Mouse (Mus musculus) cerebellum, adult 18-20 months (tissue): ENCODE data around the gene Mtmr10.

ENCODE experiments used
- DNase-seq, 2 experiments: peaks; one replicate each; pipeline ENCODE4 v3.0.0; 2021

Mtmr10 gene

DNA sequence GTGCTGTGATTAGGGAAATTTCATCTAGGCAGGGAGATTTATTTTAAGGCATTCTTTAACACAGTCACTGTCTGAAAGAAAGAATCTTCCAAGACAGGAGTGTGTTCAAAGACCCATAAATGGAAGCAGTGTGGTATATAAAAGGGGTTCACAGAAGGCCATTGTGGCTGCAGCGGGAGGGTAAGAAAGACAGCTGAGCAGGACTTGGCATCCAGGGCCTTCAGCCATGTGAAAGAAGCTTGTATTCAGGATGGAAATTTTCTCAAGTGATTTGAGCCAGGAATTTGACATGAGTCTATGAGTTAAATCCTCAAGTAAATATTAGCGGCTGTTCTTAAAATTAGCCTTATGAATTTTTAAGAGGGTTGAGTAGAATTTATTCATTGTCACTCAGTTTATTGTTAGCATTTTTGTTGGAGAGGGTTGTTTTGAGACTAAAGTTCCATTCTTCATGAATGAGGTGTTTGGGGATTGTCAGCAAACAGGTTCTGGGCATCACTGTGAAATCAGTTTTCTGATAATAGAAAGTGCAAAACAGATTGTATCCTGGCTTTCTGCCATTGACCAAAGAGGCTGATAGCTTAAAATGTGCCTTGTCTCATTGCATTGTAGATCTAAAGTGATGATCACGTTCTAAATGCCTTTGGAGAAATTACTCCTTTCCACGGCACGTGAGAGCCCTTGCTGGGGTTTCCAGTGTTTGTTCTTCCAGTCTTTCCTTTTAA, 9.0 kb downstream of the Mtmr10 start:
- no peak for DNase-seq

DNA sequence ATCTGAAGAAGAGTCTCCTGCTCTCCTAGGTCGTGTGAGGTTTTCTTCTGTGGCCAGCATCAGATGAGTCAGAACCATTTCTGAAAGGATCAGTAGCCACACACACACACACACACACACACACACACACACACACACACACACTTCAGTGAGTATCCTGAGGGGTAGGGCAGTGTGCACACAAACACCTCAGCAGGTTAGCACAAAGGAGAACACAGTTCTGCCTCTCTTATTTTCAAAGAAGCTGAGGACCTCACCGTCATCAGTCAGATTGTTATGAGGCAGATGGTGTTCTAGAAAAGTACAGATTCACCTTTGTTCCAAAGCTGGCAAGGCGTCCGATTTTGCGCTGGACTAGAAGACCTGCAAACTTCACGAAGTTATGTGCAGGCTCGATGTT, 22.8 kb downstream of the Mtmr10 start:
- DNase-seq, result no peak

GRCm38 (mm10) chr7:64310756-64311155, 23.3 kb downstream of the Mtmr10 start:
- no peak for DNase-seq

DNA sequence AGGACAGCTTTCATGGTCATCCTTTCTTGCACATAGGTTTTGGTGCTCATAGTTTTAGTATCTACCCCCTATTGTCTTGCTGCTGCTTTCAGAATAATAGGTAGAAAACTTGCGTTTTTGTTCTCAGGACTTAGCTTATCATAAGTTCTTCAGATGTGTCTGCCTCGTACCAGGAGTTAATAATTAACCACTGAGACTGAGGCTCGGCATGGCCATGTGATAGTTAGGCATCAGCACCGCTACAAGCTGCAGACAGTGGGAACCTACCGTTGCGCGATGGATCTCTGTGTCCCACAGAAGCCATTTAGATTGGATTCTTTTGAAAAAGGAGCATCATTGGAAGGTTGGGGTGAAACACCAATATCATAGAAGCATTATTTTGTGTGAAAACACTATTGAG, 25.4 kb downstream of the Mtmr10 start:
- no peak for DNase-seq

GRCm38 (mm10) chr7:64321125-64321524, 33.7 kb downstream of the Mtmr10 start:
- DNase-seq, result no peak

GRCm38 (mm10) chr7:64321658-64322057, 34.2 kb downstream of the Mtmr10 start:
- DNase-seq, result no peak

GRCm38 (mm10) chr7:64326892-64327291, 39.4 kb downstream of the Mtmr10 start:
- peak; percentile 79 to 86 for DNase-seq

GRCm38 (mm10) chr7:64327486-64327885, 40.0 kb downstream of the Mtmr10 start:
- DNase-seq, result no peak

- DNase-seq, result no peak
Measured at GRCm38 (mm10) chr7:64331309-64331708, 43.9 kb downstream of the Mtmr10 start.

- DNase-seq, result peak; percentile 35 to 42
Measured at GRCm38 (mm10) chr7:64332686-64333085, 45.2 kb downstream of the Mtmr10 start.

GRCm38 (mm10) chr7:64347813-64348212, 60.4 kb downstream of the Mtmr10 start:
- DNase-seq, result no peak

- DNase-seq, result peak; percentile 23 to 44
Measured at GRCm38 (mm10) chr7:64349147-64349861, 61.9 kb downstream of the Mtmr10 start.

GRCm38 (mm10) chr7:64351087-64351486, 63.6 kb downstream of the Mtmr10 start:
- DNase-seq, result peak; percentile 78 to 84

DNA sequence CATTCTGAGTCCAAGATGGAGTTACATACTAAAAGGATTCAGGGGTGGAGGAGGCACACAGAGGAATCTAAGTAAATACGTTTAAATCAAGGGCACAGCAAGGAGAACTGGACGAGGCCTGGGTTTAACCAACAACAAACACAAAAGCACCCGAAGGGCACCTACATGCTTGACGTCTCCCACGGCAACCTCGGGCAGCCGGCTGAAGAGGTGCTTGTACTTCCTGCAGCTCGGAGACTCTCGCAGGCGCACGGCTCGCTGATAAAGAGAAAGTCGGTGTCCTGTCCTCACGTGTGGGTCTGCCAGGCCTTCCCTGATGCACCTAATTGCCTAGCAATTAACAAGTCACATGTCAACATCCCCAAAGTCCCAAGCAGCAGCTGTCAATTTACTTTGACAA, 66.8 kb downstream of the Mtmr10 start:
- no peak for DNase-seq

DNA sequence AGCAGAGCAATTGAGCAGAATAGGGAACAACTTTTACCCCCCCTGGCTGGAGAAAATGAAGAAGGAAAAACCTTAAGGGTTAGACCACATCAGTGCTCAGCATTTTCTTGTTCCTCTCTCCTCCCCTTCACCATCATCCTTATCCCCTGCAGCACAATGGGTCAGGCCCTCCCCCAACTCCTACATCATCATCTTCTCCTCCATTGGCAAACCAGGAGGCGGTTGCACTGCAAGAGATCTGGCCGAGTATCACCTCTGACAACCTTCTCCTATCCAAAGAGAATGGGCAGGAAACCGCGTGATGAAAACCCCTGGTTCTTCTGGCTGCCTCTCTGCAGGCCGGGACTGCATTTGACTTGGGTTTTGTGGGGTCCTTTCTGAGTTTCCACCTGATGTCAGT, 69.2 kb downstream of the Mtmr10 start:
- no peak for DNase-seq

GRCm38 (mm10) chr7:64357405-64357804, 70.0 kb downstream of the Mtmr10 start:
- peak; percentile 39 for DNase-seq

GRCm38 (mm10) chr7:64358666-64359065, 71.2 kb downstream of the Mtmr10 start:
- DNase-seq, result no peak

DNA sequence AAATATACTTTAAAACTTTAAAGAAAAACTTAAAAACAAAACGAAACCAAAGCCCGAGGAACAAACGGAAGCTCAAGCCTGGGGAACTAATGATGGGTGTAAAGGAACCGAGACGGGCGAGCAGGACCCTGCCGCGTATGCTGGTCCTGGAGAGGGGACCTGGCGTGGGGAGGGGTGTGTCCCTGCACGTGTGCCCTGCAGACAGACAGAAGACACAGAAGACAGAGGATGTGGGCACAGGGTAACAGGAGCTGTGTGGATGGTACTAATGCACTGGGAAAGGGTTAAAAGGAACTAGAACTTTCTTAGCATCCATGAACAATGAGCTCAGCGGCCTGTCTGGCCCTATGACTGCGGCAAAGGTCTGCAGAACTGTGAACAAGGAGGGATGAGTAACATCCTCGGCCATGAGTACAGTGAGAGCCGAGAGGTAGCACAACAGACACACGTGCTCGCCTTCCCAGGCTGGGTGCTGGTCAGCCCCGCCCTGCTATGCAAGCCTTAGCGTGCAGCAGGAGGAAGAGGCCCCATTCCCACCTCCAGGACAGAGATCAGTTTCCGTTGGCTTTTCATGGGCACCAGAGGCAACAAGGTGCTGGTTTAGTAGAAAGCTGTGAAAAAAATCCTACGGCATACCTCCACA, 72.6 kb downstream of the Mtmr10 start:
- no peak for DNase-seq

DNA sequence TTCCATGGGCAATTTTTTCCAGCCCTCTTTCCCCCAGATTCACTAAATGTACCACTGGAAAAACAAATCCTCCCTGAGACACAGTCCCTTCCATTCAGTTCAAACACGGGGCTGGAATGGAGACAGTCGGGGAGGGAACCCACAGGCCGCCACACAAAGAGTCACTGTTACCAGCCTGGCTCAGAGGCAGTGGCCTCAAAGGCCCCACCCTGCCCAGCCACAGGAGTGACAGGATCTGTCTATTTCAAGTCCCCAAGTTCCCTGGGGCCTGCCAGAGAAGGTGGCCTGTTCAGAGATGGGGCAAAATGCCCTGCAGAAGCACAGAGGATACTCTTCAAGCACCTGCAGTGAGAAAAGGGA, 73.1 kb downstream of the Mtmr10 start:
- peak in 1 of 2 experiments; percentile 32 for DNase-seq

GRCm38 (mm10) chr7:64365863-64366262, 78.4 kb downstream of the Mtmr10 start:
- DNase-seq, result no peak

DNA sequence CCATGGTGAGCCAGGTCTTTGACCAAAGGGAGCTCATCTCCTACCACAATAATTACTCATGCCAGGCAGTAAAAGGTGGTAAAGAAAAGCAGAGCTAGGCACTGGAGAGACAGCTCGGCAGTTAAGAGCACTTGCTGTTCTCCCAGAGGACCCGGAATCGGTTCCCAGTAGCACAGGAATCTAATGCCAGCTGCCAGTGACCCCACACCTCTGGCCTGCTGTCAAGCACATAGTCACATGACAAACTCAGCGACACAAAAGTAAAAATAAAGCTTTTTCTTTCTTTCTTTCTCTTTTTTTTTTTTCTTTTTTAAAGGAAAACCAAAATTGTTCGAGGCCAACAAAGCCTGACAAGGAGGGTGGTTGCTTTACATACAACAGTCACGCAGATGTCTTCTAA, 82.4 kb downstream of the Mtmr10 start:
- no peak for DNase-seq

DNA sequence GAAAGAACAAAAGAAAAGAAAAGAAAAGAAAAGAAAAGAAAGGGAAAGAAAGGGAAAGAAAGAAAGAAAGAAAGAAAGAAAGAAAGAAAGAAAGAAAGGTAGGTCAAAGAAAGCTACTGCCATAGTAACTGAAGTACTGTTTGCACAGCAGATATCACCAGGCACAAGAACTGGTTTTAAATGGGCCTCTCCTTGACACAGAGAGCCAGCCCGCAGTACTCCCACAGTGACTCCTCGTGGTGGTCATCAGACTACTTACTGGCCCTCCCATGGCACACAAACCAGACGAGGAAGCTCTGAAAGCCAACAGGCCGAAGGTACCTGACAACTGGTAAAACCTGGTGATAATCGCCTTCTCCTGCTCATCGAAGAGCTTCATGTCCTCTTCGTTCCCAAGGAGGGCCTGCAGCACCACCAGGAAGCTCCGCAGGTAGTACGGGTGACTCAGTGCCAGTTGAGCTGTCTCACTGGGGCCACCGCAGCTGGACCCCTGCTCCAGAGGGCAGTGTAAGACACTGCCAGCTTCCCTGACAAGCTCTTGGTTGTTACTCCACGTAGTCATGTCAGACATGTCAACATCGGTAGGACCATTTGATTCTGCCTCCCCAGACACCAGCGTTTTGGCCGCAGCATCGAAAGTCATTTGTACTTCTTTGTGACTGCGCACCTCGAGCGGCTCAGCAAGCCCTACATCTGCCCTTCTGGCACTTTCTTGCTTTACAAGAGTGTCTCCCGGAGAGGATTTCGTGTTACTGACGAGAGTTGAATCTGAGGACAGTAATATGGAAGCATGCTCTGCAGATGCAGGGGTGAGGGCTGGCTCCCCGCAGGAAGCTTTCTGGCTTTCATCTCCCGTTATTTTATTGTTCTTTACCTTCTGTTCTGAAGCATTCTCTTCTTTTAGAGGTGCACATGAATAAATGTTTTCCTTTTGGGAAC, 84.8 kb downstream of the Mtmr10 start:
- no peak for DNase-seq
